Mouse (Mus musculus): Measurements from ENCODE around the gene Dis3. TPM values are rescaled to one million over a fixed set of nuclear protein-coding genes. Genes with fewer than 3 reads are reported as not detected.
A peak's percentile ranks its signal among the peaks of the same experiment; 100 is the strongest.

The Dis3 gene
- polyA plus RNA-seq, 1 experiment from 2014 or later, result 36.4 TPM

DNA sequence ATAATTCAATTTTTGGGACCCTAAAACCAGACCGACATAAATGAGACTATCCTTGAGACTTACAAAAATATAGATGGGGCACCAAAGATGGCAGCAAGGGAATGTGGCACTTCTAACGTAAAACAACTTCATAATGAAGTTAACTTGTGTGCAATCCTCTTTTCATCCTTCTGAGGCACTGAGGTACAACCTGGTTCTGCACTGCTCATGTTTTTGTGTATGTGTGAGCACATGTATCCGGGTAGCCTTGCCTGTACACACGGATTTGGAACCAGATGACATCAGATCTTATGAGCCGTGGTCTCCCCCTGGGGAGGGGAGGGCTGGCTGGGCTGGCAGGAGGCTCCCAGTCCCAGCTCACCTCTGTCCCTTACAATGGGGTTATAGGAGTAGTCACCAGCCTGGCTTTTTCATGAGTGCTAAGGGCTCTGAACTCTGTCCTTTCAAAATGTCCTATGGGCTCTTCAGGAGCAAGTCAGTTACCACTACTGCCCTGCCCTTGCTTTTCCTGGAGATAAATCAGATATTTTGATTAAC lies 68.2 kb downstream of the Dis3 start:
- no peaks in the 10 kb centered on the region for H3K27me3 ChIP-seq
- no peak overlapping the region for H3K27ac ChIP-seq
- 87% methylated on average over 5 of the region's 5 CpGs for WGBS

DNA sequence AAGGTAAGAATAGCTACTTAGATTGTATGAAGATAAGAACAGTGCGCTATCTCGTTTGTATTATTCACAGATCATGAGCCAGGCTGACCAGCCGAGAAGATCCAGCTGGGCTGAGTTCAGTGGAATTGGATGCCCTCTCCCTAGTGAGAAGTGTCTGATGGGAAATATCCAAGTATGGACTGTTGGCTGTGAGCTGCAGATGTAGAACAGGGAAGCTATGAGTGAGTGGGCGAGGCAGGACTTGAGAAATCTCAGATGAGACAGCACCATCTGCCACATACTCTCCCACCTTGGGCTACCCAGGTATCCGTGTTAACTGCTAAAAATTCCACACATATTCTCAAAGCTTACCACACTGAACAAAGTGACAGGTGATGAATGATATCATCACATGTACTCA lies 69.6 kb downstream of the Dis3 start:
- Histone ChIP-seq H3K27ac (no peak overlapping the region), H3K4me1 (0 out of 2 replicates have a peak, but pooled peaks cover 8% of the 10 kb centered on the region), H3K9ac (no peak overlapping the region), H3K4me3 (no peak overlapping the region), H3K27me3 (no peaks in the 10 kb centered on the region), H3K9me3 (replicated peaks) (no peaks in the 10 kb centered on the region), H3K4me2 (replicated peaks) (no peak overlapping the region), H3K36me3 (peaks cover 12% of the 10 kb centered on the region)
- ATAC-seq (ENCODE audit: low FRiP score), result 0 out of 2 replicates have a peak, but pooled peaks have one; percentile 23
- 75% methylated on average over 5 of the region's 5 CpGs for WGBS

More for the DNA sequence above, 68.2 kb downstream of the Dis3 start:
- Histone ChIP-seq H3K4me3 (no peak overlapping the region), H3K9ac (no peak overlapping the region), H3K4me1 (0 out of 2 replicates have a peak, but pooled peaks cover 8% of the 10 kb centered on the region), H3K36me3 (peaks cover 19% of the 10 kb centered on the region), H3K4me2 (replicated peaks) (no peak overlapping the region), H3K9me3 (replicated peaks) (no peaks in the 10 kb centered on the region)
- ATAC-seq (ENCODE audit: low FRiP score), result 0 out of 2 replicates have a peak, but pooled peaks have one; percentile 32

Other genes starting within 250 kb of the Dis3 start
- gene Rpl36a-ps1, start 105.5 kb downstream of the Dis3 start, polyA plus RNA-seq (2016; fragmentation: Nextera tagmentation; extraction: Ambion mirVana), result 1.6 TPM in 1 of 2 replicates, not detected in the other
- gene Mzt1, start 53.6 kb downstream of the Dis3 start, polyA plus RNA-seq (2016; fragmentation: Nextera tagmentation; extraction: Ambion mirVana), result 130 and 140 TPM in 2 replicates
- gene Bora, start 53.5 kb downstream of the Dis3 start, polyA plus RNA-seq (2016; fragmentation: Nextera tagmentation; extraction: Ambion mirVana), result 50.3 and 52.1 TPM in 2 replicates
- gene Pibf1, start 346 bp downstream of the Dis3 start, polyA plus RNA-seq (2016; fragmentation: Nextera tagmentation; extraction: Ambion mirVana), result 23.9 and 24.2 TPM in 2 replicates
- 3.2 and 4.5 TPM in 2 replicates for gene Klf5, start 198.9 kb upstream of the Dis3 start, polyA plus RNA-seq (2016; fragmentation: Nextera tagmentation; extraction: Ambion mirVana)